In genomic region chr4:59625998-59626910, GRCm38 (mm10) we compare ENCODE assay signal across 8 mouse cellular contexts. TPM values are rescaled to one million over a fixed set of nuclear protein-coding genes. Genes with fewer than 3 reads are reported as not detected.
DNase-seq lines count a peak whose midpoint lies in the region; ATAC-seq lines count a peak whose summit lies in the region.

E130308A19Rik (plus strand) TSS chr4:59626211.

- H3K36me3 ChIP-seq in forebrain, embryonic 10.5 days (replicated peaks), result no peaks in the 10 kb centered on the region
- H3K36me3 ChIP-seq in heart, embryonic 15.5 days, result no peaks in the 10 kb centered on the region
- H3K36me3 ChIP-seq in liver, embryonic 15.5 days (replicated peaks), result no peaks in the 10 kb centered on the region
- H3K36me3 ChIP-seq in neural tube, embryonic 11.5 days (ENCODE audit: control insufficient read depth, insufficient read depth, low read length), result no peaks in the 10 kb centered on the region
- H3K36me3 ChIP-seq in stomach, embryonic 16.5 days (ENCODE audit: control insufficient read depth, insufficient read depth, low read length), result no peaks in the 10 kb centered on the region

- peak; percentile 86 for DNase-seq in CD4-positive, CD25-positive, alpha-beta regulatory T cell, adult 2 months (ENCODE audit: low read depth, low spot score)
- DNase-seq in forebrain, embryonic 10.5 days (ENCODE audit: extremely low spot score, low spot score), result peak; percentile 82
- peak; percentile 80 to 92 for DNase-seq in kidney, postnatal 25 days
- peak; percentile 88 for DNase-seq in neural tube, embryonic 11.5 days (ENCODE audit: low spot score)

- peak within 1 kb of the TSS; percentile 85 for H3K4me3 ChIP-seq in brown adipose tissue, adult 24 weeks (ENCODE audit: insufficient read depth, low read depth, low read length)
- peak within 1 kb of the TSS; percentile 90 for H3K4me3 ChIP-seq in forebrain, embryonic 10.5 days
- peak within 1 kb of the TSS; percentile 99 for H3K4me3 ChIP-seq in heart, embryonic 15.5 days
- H3K4me3 ChIP-seq in liver, embryonic 15.5 days (replicated peaks), result peak within 1 kb of the TSS; percentile 99
- H3K4me3 ChIP-seq in neural tube, embryonic 11.5 days (ENCODE audit: low read depth, low read length), result peak within 1 kb of the TSS; percentile 96
- H3K4me3 ChIP-seq in stomach, embryonic 16.5 days (replicated peaks; ENCODE audit: low read length), result peak within 1 kb of the TSS; percentile 96

- H3K9me3 ChIP-seq in forebrain, embryonic 10.5 days, result no peaks in the 10 kb centered on the region
- no peaks in the 10 kb centered on the region for H3K9me3 ChIP-seq in heart, embryonic 15.5 days (replicated peaks)
- H3K9me3 ChIP-seq in liver, embryonic 15.5 days (replicated peaks), result no peaks in the 10 kb centered on the region
- no peaks in the 10 kb centered on the region for H3K9me3 ChIP-seq in neural tube, embryonic 11.5 days (ENCODE audit: control insufficient read depth, low read length)
- no peaks in the 10 kb centered on the region for H3K9me3 ChIP-seq in stomach, embryonic 16.5 days (replicated peaks; ENCODE audit: control insufficient read depth, low read length)

- peak; percentile 91 for ATAC-seq in heart, embryonic 15.5 days (replicated peaks; ENCODE audit: insufficient number of reproducible peaks, insufficient read depth, low FRiP score, low read depth)
- ATAC-seq in liver, embryonic 15.5 days (ENCODE audit: insufficient read depth), result peak; percentile 91
- ATAC-seq in neural tube, embryonic 11.5 days (ENCODE audit: insufficient read depth, low FRiP score, low TSS enrichment), result peak; percentile 91
- peak; percentile 94 for ATAC-seq in stomach, embryonic 16.5 days (ENCODE audit: insufficient read depth, low FRiP score)

- H3K4me1 ChIP-seq in brown adipose tissue, adult 24 weeks (ENCODE audit: control insufficient read depth, insufficient read depth, insufficient read length, low read length), result no peaks in the 10 kb centered on the region
- peaks cover 37% of the 10 kb centered on the region for H3K4me1 ChIP-seq in forebrain, embryonic 10.5 days
- H3K4me1 ChIP-seq in heart, embryonic 15.5 days (replicated peaks), result peaks cover 19% of the 10 kb centered on the region
- peaks cover 38% of the 10 kb centered on the region for H3K4me1 ChIP-seq in liver, embryonic 15.5 days (replicated peaks)
- peaks cover 13% of the 10 kb centered on the region for H3K4me1 ChIP-seq in neural tube, embryonic 11.5 days (ENCODE audit: control insufficient read depth, insufficient read depth, low read length)
- peaks cover 12% of the 10 kb centered on the region for H3K4me1 ChIP-seq in stomach, embryonic 16.5 days (ENCODE audit: control insufficient read depth, insufficient read depth, low read length)

- no peaks in the 10 kb centered on the region for H3K27me3 ChIP-seq in forebrain, embryonic 10.5 days (ENCODE audit: poor library complexity, severe bottlenecking)
- H3K27me3 ChIP-seq in heart, embryonic 15.5 days, result no peaks in the 10 kb centered on the region
- no peaks in the 10 kb centered on the region for H3K27me3 ChIP-seq in liver, embryonic 15.5 days
- no peaks in the 10 kb centered on the region for H3K27me3 ChIP-seq in neural tube, embryonic 11.5 days (ENCODE audit: control insufficient read depth, insufficient read depth, low read length)
- no peaks in the 10 kb centered on the region for H3K27me3 ChIP-seq in stomach, embryonic 16.5 days (ENCODE audit: control insufficient read depth, insufficient read depth, low read length)

- under 1% methylated on average over 105 of the region's 120 CpGs for WGBS in forebrain, embryonic 10.5 days
- under 1% methylated on average over 99 of the region's 120 CpGs for WGBS in heart, embryonic 15.5 days
- 1% methylated on average over 118 of the region's 120 CpGs for WGBS in liver, embryonic 15.5 days (ENCODE audit: insufficient replicate concordance)
- WGBS in neural tube, embryonic 11.5 days, result under 1% methylated on average over 78 of the region's 120 CpGs
- WGBS in stomach, embryonic 16.5 days, result 1% methylated on average over 101 of the region's 120 CpGs

- peak within 1 kb of the TSS; percentile 57 for H3K27ac ChIP-seq in brown adipose tissue, adult 24 weeks (replicated peaks; ENCODE audit: low read depth, low read length)
- H3K27ac ChIP-seq in forebrain, embryonic 10.5 days, result peak within 1 kb of the TSS; percentile 98
- peak within 1 kb of the TSS; percentile 90 for H3K27ac ChIP-seq in heart, embryonic 15.5 days
- peak within 1 kb of the TSS; percentile 83 for H3K27ac ChIP-seq in liver, embryonic 15.5 days (replicated peaks)
- peak within 1 kb of the TSS; percentile 97 for H3K27ac ChIP-seq in neural tube, embryonic 11.5 days (ENCODE audit: low read depth, low read length)
- peak within 1 kb of the TSS; percentile 57 for H3K27ac ChIP-seq in stomach, embryonic 16.5 days (ENCODE audit: low read length)

- peak within 1 kb of the TSS; percentile 75 for H3K4me2 ChIP-seq in heart, embryonic 15.5 days
- H3K4me2 ChIP-seq in liver, embryonic 15.5 days, result peak within 1 kb of the TSS; percentile 91
- H3K4me2 ChIP-seq in neural tube, embryonic 11.5 days (ENCODE audit: low read depth), result peak within 1 kb of the TSS; percentile 77
- peak within 1 kb of the TSS; percentile 68 for H3K4me2 ChIP-seq in stomach, embryonic 16.5 days (ENCODE audit: low read depth, low read length)

- H3K9ac ChIP-seq in heart, embryonic 15.5 days, result peak within 1 kb of the TSS; percentile 88
- peak within 1 kb of the TSS; percentile 91 for H3K9ac ChIP-seq in liver, embryonic 15.5 days
- H3K9ac ChIP-seq in neural tube, embryonic 11.5 days (ENCODE audit: low read length), result peak within 1 kb of the TSS; percentile 97
- peak within 1 kb of the TSS; percentile 92 for H3K9ac ChIP-seq in stomach, embryonic 16.5 days (ENCODE audit: low read length)

RNA-seq across cellular contexts. Expression of gene E130308A19Rik, which starts in this region (rescaled TPM):
- 1.7 and 3.0 TPM in 2 replicates for polyA plus RNA-seq in brown adipose tissue, adult 24 weeks (2012; ENCODE audit: insufficient read depth, insufficient read length, missing spikeins)
- 38.5 and 39.1 TPM in 2 replicates for polyA plus RNA-seq in forebrain, embryonic 10.5 days (2016; fragmentation: Nextera tagmentation; extraction: Ambion mirVana)
- 17.3 and 24.2 TPM in 2 replicates for polyA plus RNA-seq in heart, embryonic 15.5 days (2015; fragmentation: Nextera tagmentation; extraction: Ambion mirVana)
- 9.8 and 9.9 TPM in 2 replicates for polyA plus RNA-seq in liver, embryonic 15.5 days (2015; fragmentation: Nextera tagmentation; extraction: Ambion mirVana)
- polyA plus RNA-seq in neural tube, embryonic 11.5 days (2014; fragmentation: Nextera tagmentation; extraction: Ambion mirVana), result 62.3 and 64.7 TPM in 2 replicates
- 13.0 and 13.1 TPM in 2 replicates for polyA plus RNA-seq in stomach, embryonic 16.5 days (2015; fragmentation: Nextera tagmentation; extraction: Ambion mirVana)

Comparison
In these comparisons a context has a peak if more than half of its experiments do, and no peak if none do; other contexts are left out.
1. Peak in every context shown above with its lines: DNase-seq, ATAC-seq, H3K4me3 ChIP-seq and H3K27ac ChIP-seq.